Mouse (Mus musculus): Measurements from ENCODE around the gene Uaca. TPM values are rescaled to one million over a fixed set of nuclear protein-coding genes. Genes with fewer than 3 reads are reported as not detected.
A peak's percentile ranks its signal among the peaks of the same experiment; 100 is the strongest.
"Not testable (repeated sequence)": the region's sequence is repeated elsewhere in the genome, so short reads cannot be mapped to it uniquely, and the experiment has no call there.

The Uaca gene
- total RNA-seq, 4 experiments from 2014 or later = 122 to 163 (median 140) TPM

DNA sequence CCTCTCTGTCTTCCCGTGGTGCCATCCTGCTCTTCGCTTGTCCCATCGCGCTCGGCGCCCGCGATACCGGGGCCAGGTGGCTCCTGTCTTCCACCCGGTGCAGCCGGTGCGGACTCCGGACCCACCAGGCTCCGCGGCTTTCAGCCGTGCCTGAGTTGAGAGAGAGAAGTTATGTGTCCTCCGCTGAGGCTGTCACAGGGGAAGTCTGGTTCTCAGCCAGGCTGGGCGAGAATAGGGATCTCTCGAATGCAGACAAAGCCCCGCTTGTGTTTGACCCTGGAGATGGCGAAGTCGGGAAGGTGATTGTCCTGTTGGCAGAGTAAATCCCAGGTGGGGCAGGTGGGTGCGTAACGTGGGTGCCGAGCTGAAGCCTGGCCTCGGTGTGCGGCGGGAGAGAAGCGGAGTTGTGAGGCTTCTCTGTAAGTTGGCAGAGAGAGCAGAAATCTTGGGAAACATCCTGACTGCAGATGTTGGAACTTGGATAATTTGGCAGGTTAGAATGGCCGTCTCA, 554 bp downstream of the Uaca start:
- DNase-seq (ENCODE audit: low spot score in 2 of 2) = peak; percentile 46 to 52

DNA sequence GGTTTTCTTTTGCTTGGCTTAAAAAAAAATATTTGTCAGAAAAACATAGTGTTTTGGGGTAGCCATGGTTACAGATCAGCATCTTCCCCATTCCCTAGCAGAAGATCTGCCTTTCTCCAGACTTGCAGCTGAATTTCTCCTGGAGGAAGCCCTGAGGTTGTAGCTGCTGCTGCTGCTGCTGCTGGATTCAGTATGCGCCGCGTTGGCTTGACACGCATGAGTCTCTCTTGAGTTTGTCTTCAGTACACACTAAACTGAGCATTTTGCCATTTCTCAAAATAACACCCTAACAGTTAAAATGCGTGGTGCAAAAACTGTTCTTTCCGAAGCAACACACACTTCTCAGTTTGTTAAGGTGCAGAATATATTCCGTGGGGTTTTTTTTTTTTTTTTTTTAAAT, 1.7 kb downstream of the Uaca start:
- DNase-seq (ENCODE audit: low spot score in 2 of 2) = no peak

DNA sequence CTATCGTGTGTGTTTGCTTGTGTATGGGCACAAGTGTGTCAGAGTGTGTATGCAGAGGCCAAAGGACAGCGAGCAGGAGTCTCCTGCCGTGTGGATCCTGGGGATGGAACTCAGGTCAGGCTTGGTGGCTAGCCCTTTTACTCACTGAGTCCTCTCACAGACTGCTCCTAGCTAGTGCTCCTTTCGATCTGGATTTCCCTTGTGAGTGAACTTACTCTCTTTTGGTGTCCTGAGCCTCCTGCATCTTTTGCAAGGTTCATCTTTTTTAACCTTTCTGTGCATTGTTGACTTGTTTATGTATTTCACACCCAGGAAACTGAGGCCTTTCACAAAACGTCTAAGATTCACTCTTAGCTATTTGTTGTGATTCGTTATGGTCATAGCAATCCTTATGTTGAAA, 2.8 kb downstream of the Uaca start:
- no peak for DNase-seq (ENCODE audit: low spot score in 2 of 2)

GRCm38 (mm10) chr9:60799061-60799460, 4.7 kb downstream of the Uaca start:
- no peak for DNase-seq (ENCODE audit: low spot score in 2 of 2)

- DNase-seq (ENCODE audit: low spot score in 2 of 2) = no peak
Measured at GRCm38 (mm10) chr9:60800663-60801382, 6.5 kb downstream of the Uaca start.

DNA sequence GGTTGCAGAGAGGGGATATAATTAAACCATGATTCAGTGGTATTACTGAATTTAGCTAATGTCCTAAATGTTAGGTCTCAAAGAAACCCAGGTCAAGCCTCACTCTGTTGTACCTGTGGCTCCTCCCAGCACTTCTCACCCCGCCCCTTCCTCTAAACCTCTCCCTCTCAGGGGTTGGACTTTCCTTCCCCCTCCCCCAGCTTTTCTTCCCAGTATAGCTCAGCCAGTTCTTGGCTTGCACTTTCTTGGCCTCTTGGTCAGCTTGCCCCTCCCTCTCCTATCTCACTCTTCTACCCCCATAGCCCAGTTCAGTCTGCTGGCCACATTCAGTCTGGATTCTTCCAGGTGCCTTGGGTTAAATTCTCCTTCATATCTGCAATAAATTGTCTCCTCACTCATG, 7.4 kb downstream of the Uaca start:
- no peak for DNase-seq (ENCODE audit: low spot score in 2 of 2)

GRCm38 (mm10) chr9:60802341-60802740, 8.0 kb downstream of the Uaca start:
- no peak for DNase-seq (ENCODE audit: low spot score in 2 of 2)

GRCm38 (mm10) chr9:60806021-60806420, 11.7 kb downstream of the Uaca start:
- DNase-seq (ENCODE audit: low spot score in 2 of 2) = no peak

- DNase-seq (ENCODE audit: low spot score in 2 of 2) = peak in 1 of 2 experiments; percentile 34
Measured at GRCm38 (mm10) chr9:60807996-60808395, 13.7 kb downstream of the Uaca start.

DNA sequence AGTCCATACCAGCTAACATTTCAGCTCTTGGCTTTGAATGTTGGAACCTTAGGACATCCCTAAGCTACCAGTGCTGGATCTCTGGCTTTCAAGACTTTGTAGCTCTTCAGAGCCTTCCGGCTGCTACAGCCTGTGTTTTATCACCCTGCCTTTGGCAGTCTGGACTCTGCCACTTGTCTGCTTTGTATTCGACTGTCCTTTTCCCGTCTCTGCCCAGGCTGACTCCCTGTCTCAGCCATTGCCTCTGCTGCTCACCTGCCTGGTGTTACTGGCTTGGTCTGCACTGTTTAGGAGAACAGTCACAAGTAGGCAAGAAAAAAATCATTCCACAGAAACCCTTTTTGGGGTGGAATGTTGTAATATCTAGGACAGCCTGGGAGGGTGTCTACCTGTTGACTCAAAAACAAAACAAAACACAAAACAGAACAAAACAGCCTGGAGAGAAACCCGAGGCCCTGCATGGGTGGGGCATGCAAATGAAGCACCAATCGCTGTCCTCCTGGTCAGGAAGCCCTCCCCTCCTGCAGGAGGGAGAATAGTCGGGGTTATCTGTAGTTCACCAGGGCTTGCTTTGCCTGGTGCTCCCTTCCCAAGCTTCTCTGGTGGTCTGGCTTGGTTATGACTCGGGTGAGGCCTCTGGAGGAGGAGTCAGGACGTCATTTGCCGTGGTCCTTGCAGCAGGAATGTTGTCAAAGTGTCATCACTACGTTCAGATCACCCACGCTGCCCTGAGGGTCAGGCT, 19.0 kb downstream of the Uaca start:
- no peak for DNase-seq (ENCODE audit: low spot score in 2 of 2)

- DNase-seq (ENCODE audit: low spot score in 2 of 2) = no peak
Measured at GRCm38 (mm10) chr9:60815502-60815901, 21.2 kb downstream of the Uaca start.

GRCm38 (mm10) chr9:60817585-60817984, 23.2 kb downstream of the Uaca start:
- no peak for DNase-seq (ENCODE audit: low spot score in 2 of 2)

GRCm38 (mm10) chr9:60818582-60818981, 24.2 kb downstream of the Uaca start:
- DNase-seq (ENCODE audit: low spot score in 2 of 2) = not testable (repeated sequence)

DNA sequence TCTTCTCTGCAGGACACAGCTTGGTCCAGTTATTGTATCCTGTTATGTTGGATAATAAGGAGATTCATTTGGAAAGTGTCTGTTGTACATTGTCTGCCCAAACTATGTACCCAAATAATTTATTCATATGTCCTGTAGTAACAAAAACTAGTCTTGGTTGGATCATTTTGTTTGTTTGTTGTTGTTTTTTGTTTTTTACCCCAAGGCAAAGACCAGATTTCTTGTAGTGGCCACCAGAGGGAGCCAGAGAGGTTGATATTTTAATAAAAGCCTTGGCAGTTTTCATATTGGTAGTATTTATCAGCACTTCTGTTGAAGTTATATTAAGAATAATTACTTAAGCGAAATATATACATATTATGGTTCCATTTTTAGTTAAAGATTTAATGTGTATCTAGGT, 25.0 kb downstream of the Uaca start:
- no peak for DNase-seq (ENCODE audit: low spot score in 2 of 2)

DNA sequence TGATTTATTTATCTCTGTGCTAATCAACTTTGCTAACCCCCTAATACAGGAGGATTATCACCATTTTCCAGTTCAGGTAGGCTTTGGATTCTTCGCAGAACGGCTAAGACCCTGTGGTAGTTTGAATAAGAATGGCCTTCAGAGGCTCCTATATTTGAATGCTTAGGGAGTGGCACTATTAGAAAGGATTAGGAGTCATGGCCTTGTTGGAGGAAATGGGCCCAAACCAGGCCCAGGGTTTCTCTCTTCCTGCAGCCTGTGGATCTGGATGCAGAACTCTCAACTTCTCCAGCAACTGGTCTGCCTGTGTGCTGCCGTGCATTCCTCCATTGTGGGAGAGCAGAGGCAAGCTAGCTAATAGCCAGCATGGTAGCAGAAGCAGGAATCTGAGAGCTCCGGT, 27.2 kb downstream of the Uaca start:
- no peak for DNase-seq (ENCODE audit: low spot score in 2 of 2)

GRCm38 (mm10) chr9:60822681-60823080, 28.3 kb downstream of the Uaca start:
- DNase-seq (ENCODE audit: low spot score in 2 of 2) = no peak

DNA sequence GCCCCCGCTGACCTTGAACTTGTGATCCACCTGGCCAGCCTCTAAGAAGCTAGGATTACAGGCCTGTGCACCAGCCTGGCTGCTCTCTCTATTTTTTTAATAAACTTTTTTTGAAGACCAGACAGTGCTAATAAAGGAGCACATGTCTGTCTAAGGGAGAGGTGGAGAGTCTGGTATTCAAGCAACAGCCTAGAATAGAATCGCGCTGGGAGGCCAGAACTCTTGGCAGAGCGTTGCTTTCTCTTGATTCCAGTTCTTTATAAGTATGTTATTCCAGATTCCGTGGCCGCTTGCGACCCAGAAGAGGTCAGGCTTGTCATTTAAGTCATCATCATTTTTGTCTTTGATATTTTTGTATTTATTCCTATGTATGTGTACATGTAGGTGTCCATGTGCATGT, 31.2 kb downstream of the Uaca start:
- DNase-seq (ENCODE audit: low spot score in 2 of 2) = peak in 1 of 2 experiments; percentile 43

DNA sequence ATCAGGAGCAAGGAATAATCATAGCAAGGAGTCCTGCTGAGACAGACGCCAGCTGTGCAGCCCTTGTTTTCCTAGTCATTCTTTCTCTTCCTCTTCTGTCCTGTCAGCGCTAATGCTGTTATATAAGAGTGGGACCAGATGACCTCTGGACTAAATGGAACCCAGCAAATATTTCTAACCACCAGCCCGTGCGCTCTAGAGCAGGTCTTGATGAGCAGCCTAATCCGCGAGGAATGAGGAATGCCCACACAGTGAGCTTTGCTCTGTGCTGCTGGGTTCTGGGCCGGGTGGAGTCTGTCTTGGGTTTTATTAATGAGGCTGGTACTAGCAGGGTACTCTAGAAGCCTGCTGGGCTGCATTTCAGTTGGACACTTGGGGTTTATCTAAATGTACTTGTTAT, 32.4 kb downstream of the Uaca start:
- DNase-seq (ENCODE audit: low spot score in 2 of 2) = no peak

DNA sequence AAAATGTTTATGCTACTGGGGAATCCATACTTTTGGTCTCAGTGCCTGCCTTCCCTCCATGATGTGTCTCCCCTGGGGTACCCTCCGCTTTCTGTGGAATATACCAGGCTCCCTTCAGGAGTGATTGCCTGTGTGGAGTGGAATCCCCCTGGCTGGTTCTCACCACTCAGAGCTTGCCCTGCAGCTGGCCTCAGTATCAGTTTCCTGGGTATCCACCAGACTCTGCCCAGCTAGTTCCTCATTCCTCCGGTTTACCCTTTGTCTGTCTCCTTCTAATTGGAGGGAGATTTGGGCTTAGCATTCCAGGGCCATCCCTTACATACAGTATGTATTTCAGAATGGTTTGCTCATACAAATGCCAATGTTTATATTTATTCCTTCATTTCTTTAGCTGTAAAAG, 33.9 kb downstream of the Uaca start:
- DNase-seq (ENCODE audit: low spot score in 2 of 2) = no peak

DNA sequence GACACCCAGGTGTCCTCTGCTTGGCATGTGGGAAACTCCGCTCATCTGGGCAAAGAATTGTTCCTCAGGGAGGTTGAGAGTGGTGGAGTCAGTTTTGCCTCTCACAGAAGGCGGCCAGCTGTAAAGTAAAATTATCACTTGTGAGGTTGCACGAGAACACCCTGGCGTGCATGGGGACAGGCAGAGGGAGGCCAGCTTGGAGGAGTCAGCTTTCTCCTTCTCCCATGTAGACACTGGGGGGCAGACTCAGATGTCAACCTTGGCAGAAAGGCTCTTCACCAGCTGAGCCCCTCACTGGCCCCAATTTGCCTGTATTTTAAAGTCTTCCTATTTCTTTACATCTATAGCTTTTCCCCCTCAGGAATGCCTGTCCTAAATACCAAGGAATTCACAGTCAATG, 35.3 kb downstream of the Uaca start:
- no peak for DNase-seq (ENCODE audit: low spot score in 2 of 2)

GRCm38 (mm10) chr9:60830079-60830478, 35.7 kb downstream of the Uaca start:
- no peak for DNase-seq (ENCODE audit: low spot score in 2 of 2)

GRCm38 (mm10) chr9:60832233-60832632, 37.9 kb downstream of the Uaca start:
- DNase-seq (ENCODE audit: low spot score in 2 of 2) = no peak

DNA sequence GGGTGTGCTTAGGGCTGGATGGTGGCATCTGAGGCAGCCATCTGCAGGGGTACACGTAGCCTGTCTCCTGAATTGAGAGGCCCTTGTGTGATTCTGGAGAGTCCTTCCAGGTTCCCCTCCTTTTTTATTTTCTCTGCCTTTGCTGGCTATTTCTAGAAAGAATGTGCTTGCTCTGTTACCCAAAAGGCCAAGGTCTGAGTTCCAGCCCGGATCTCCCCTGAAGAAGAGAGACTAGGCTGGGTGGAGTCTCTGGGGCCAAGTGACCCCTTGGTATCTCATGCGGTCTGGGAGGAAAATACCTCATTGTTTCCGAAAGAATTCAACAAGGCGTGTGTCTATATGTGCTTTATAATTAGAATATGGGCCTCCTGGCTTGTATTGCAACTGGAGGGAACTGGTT, 41.8 kb downstream of the Uaca start:
- no peak for DNase-seq (ENCODE audit: low spot score in 2 of 2)
